Mouse (Mus musculus): ENCODE results near the gene Esp22. TPM values are rescaled to one million over a fixed set of nuclear protein-coding genes. Genes with fewer than 3 reads are reported as not detected.
"Not testable (repeated sequence)": the region's sequence is repeated elsewhere in the genome, so short reads cannot be mapped to it uniquely, and the experiment has no call there.

Gene Esp22
- total RNA-seq (2014; rRNA removed) (not detected in 2 replicates), polyA plus RNA-seq (2012; rRNA removed) (not detected in 2 replicates)

DNA sequence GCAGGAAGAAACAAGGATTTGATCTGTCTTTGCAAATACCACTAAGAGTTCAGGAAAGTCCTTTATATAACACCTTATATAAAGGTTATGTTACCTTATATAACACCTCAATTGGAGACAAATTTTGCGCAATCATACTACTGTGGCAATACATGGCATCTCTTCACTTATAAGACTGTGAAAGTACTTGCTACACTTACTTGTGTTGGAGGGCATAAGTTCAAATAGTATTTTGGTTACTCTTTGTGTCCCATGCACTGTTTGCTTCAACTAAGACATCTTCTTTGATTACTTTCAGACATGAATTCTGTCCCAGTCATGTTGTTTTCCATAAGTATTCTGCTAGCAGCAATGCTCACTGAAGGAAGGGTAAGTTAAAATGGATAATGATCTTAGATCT, at the start of gene Esp22:
Esp22 (plus strand) TSS at position 301 of the 400 bp plus-strand sequence.
- no peak for TF ChIP-seq CTCF (IDR thresholded peaks at IDR 0.05; ENCODE audit: low read depth, low read length)
- TF ChIP-seq POLR2A (IDR thresholded peaks at IDR 0.05; ENCODE audit: extremely low read depth, insufficient read depth, low read length): no peak
- Histone ChIP-seq H3K9ac (ENCODE audit: low read depth, low read length) (no peak within 1 kb of the TSS), H3K79me2 (ENCODE audit: control insufficient read depth, insufficient read depth, low read length) (no peaks in the 10 kb centered on the region), H3K4me3 (ENCODE audit: insufficient read depth, low read depth, low read length) (no peak within 1 kb of the TSS), H3K4me1 (ENCODE audit: control insufficient read depth, insufficient read depth, low read length) (no peaks in the 10 kb centered on the region), H3K27ac (replicated peaks; ENCODE audit: insufficient read depth, low read depth, low read length) (no peak within 1 kb of the TSS), H3K36me3 (ENCODE audit: control insufficient read depth, insufficient read depth, low read length) (no peaks in the 10 kb centered on the region), H3K27me3 (ENCODE audit: control insufficient read depth, insufficient read depth, low read length) (no peaks in the 10 kb centered on the region)
- 87% methylated on average over 1 of the region's 1 CpGs for WGBS
- DNase-seq (ENCODE audit: extremely low read depth, low read depth, low spot score): no peak

- no peak overlapping the region for H3K4me3 ChIP-seq (ENCODE audit: insufficient read depth, low read depth, low read length)
- H3K9ac ChIP-seq (ENCODE audit: low read depth, low read length): no peak overlapping the region
These were observed 31.5 kb upstream of the Esp22 start for GRCm38 (mm10) chr17:39063641-39064040.

GRCm38 (mm10) chr17:39076937-39077336, 18.2 kb upstream of the Esp22 start, which contains the start of gene Esp23:
TSS of gene Esp23 (minus strand) at chr17:39077037.
- Histone ChIP-seq H3K27ac (replicated peaks; ENCODE audit: insufficient read depth, low read depth, low read length) (no peak within 1 kb of the TSS), H3K4me3 (ENCODE audit: insufficient read depth, low read depth, low read length) (no peak within 1 kb of the TSS), H3K4me1 (ENCODE audit: control insufficient read depth, insufficient read depth, low read length) (no peaks in the 10 kb centered on the region), H3K27me3 (ENCODE audit: control insufficient read depth, insufficient read depth, low read length) (no peaks in the 10 kb centered on the region), H3K79me2 (ENCODE audit: control insufficient read depth, insufficient read depth, low read length) (no peaks in the 10 kb centered on the region), H3K36me3 (ENCODE audit: control insufficient read depth, insufficient read depth, low read length) (no peaks in the 10 kb centered on the region), H3K9ac (ENCODE audit: low read depth, low read length) (no peak within 1 kb of the TSS)
- 33% methylated on average over 1 of the region's 1 CpGs for WGBS
- TF ChIP-seq POLR2A (IDR thresholded peaks at IDR 0.05; ENCODE audit: extremely low read depth, insufficient read depth, low read length) (no peak), CTCF (IDR thresholded peaks at IDR 0.05; ENCODE audit: low read depth, low read length) (no peak)
- no peak for DNase-seq (ENCODE audit: extremely low read depth, low read depth, low spot score)

More at GRCm38 (mm10) chr17:39063641-39064040, 31.5 kb upstream of the Esp22 start:
- no peak for DNase-seq (ENCODE audit: extremely low read depth, low read depth, low spot score)
- H3K4me1 ChIP-seq (ENCODE audit: control insufficient read depth, insufficient read depth, low read length): no peaks in the 10 kb centered on the region
- no peaks in the 10 kb centered on the region for H3K27me3 ChIP-seq (ENCODE audit: control insufficient read depth, insufficient read depth, low read length)
- no peaks in the 10 kb centered on the region for H3K36me3 ChIP-seq (ENCODE audit: control insufficient read depth, insufficient read depth, low read length)
- no peaks in the 10 kb centered on the region for H3K79me2 ChIP-seq (ENCODE audit: control insufficient read depth, insufficient read depth, low read length)
- TF ChIP-seq CTCF (IDR thresholded peaks at IDR 0.05; ENCODE audit: low read depth, low read length) (no peak), POLR2A (IDR thresholded peaks at IDR 0.05; ENCODE audit: extremely low read depth, insufficient read depth, low read length) (no peak)
- no peak overlapping the region for H3K27ac ChIP-seq (replicated peaks; ENCODE audit: insufficient read depth, low read depth, low read length)

GRCm38 (mm10) chr17:39107126-39107525, 12.0 kb downstream of the Esp22 start:
- H3K79me2 ChIP-seq (ENCODE audit: control insufficient read depth, insufficient read depth, low read length); DNase-seq (ENCODE audit: extremely low read depth, low read depth, low spot score); H3K4me3 ChIP-seq (ENCODE audit: insufficient read depth, low read depth, low read length); H3K27ac ChIP-seq (replicated peaks; ENCODE audit: insufficient read depth, low read depth, low read length); H3K27me3 ChIP-seq (ENCODE audit: control insufficient read depth, insufficient read depth, low read length); H3K4me1 ChIP-seq (ENCODE audit: control insufficient read depth, insufficient read depth, low read length); H3K9ac ChIP-seq (ENCODE audit: low read depth, low read length); H3K36me3 ChIP-seq (ENCODE audit: control insufficient read depth, insufficient read depth, low read length): not testable (repeated sequence)
- 72% methylated on average over 11 of the region's 11 CpGs for WGBS

- H3K4me3 ChIP-seq (ENCODE audit: insufficient read depth, low read depth, low read length); H3K27ac ChIP-seq (replicated peaks; ENCODE audit: insufficient read depth, low read depth, low read length): not testable (repeated sequence)
- WGBS: 73% methylated on average over 12 of the region's 12 CpGs
These were observed 34.0 kb downstream of the Esp22 start for GRCm38 (mm10) chr17:39129156-39129555.

More at GRCm38 (mm10) chr17:39129156-39129555, 34.0 kb downstream of the Esp22 start:
- not testable (repeated sequence) for H3K36me3 ChIP-seq (ENCODE audit: control insufficient read depth, insufficient read depth, low read length); H3K4me1 ChIP-seq (ENCODE audit: control insufficient read depth, insufficient read depth, low read length); DNase-seq (ENCODE audit: extremely low read depth, low read depth, low spot score); H3K79me2 ChIP-seq (ENCODE audit: control insufficient read depth, insufficient read depth, low read length); H3K9ac ChIP-seq (ENCODE audit: low read depth, low read length); H3K27me3 ChIP-seq (ENCODE audit: control insufficient read depth, insufficient read depth, low read length)

Other genes starting within 250 kb of the Esp22 start
- not detected in 2 replicates for gene Esp24, start 58.6 kb upstream of the Esp22 start, total RNA-seq (2014; rRNA removed)
- not detected in 2 replicates for gene Esp24, start 58.6 kb upstream of the Esp22 start, polyA plus RNA-seq (2012; rRNA removed)
- not detected in 2 replicates for gene Gm21903, start 52.0 kb upstream of the Esp22 start, total RNA-seq (2014; rRNA removed)
- not detected in 2 replicates for gene Gm21903, start 52.0 kb upstream of the Esp22 start, polyA plus RNA-seq (2012; rRNA removed)
- gene Esp23, start 18.3 kb upstream of the Esp22 start, total RNA-seq (2014; rRNA removed): not detected in 2 replicates
- gene Esp23, start 18.3 kb upstream of the Esp22 start, polyA plus RNA-seq (2012; rRNA removed): not detected in 2 replicates

Data from liver, adult 2 months (tissue).